Mouse (Mus musculus) ovary, postnatal 36 days (tissue): Measurements from ENCODE around the gene Nicn1.

Experiments used
- DNase-seq: peaks from one replicate; pipeline ENCODE4 v3.0.0; 2022; ENCODE audit warnings: low spot score, mixed read lengths

Gene Nicn1

GRCm38 (mm10) chr9:108337848-108338550 lies 47.8 kb downstream of the Nicn1 start:
- no peak for DNase-seq

- peak; percentile 15 for DNase-seq
Measured at GRCm38 (mm10) chr9:108338551-108338885, 48.3 kb downstream of the Nicn1 start.

- DNase-seq: peak; percentile 89
Measured at GRCm38 (mm10) chr9:108338886-108339781, 48.9 kb downstream of the Nicn1 start, which contains the start of gene Gpx1. TSS of gene Gpx1 (plus strand) at chr9:108338903.

- peak; percentile 36 for DNase-seq
Measured at GRCm38 (mm10) chr9:108339886-108340257, 49.6 kb downstream of the Nicn1 start.

GRCm38 (mm10) chr9:108340258-108341138 lies 50.3 kb downstream of the Nicn1 start:
- DNase-seq: no peak

- DNase-seq: no peak
Measured at GRCm38 (mm10) chr9:108341139-108341475, 50.9 kb downstream of the Nicn1 start.

- no peak for DNase-seq
Measured at GRCm38 (mm10) chr9:108341801-108342200, 51.6 kb downstream of the Nicn1 start.

GRCm38 (mm10) chr9:108342301-108342831 lies 52.1 kb downstream of the Nicn1 start:
- DNase-seq: no peak

GRCm38 (mm10) chr9:108343331-108343730 lies 53.1 kb downstream of the Nicn1 start:
- no peak for DNase-seq

GRCm38 (mm10) chr9:108343835-108344234 lies 53.6 kb downstream of the Nicn1 start:
- no peak for DNase-seq

- no peak for DNase-seq
Measured at GRCm38 (mm10) chr9:108344471-108344870, 54.2 kb downstream of the Nicn1 start.
